10 mouse cellular contexts compared by ENCODE assay signal in the genomic region with DNA sequence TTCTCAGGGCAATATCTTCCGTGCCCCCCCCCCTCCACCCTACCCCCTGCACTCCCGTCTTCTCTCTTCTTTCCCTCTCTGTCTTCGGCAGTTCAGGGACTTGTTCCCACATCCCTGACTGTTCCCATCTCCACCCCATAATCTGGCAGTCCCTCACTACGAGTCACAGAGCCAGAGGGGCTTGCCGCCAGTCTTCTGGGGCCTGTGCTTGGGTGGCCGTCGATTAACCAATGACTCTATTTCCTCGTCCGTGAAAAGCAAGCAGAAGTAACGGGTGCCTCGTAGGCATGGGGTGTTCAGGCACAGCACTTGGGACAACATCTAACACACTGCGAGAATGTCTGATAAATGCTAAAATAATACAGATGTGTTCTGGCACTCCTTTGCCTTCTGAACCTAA.
DNase-seq lines count a peak whose midpoint lies in the region; ATAC-seq lines count a peak whose summit lies in the region.
"Had no signal": no experiment of that assay in that cellular context is flagged by ENCODE, and none has a peak within 500 bp of the region (broad histone marks: within the 10 kb centered on the region; RNA-seq: fewer than 3 reads in every experiment).

No protein-coding gene starts in this region.

- peak overlapping the region; percentile 80; the same call in 1 of the 2 replicates for H3K4me2 ChIP-seq in embryonic facial prominence, embryonic 14.5 days (ENCODE audit: low read depth, low read length)
- peak overlapping the region; percentile 87 for H3K4me2 ChIP-seq in limb, embryonic 13.5 days (replicated peaks)
- peak overlapping the region; percentile 55 for H3K4me2 ChIP-seq in heart, embryonic 12.5 days
- peak overlapping the region; percentile 76 for H3K4me2 ChIP-seq in midbrain, embryonic 16.5 days (ENCODE audit: low read length)
- H3K4me2 ChIP-seq: lung, embryonic 14.5 days had no signal

- H3K36me3 ChIP-seq in embryonic facial prominence, embryonic 14.5 days (ENCODE audit: control insufficient read depth, insufficient read depth, low read length): no peaks in the 10 kb centered on the region
- no peaks in the 10 kb centered on the region for H3K36me3 ChIP-seq in embryonic facial prominence, embryonic 10.5 days (replicated peaks)
- H3K36me3 ChIP-seq in limb, embryonic 13.5 days: no peaks in the 10 kb centered on the region
- no peaks in the 10 kb centered on the region for H3K36me3 ChIP-seq in limb, embryonic 10.5 days
- H3K36me3 ChIP-seq in heart, embryonic 12.5 days: peaks cover under 1% of the 10 kb centered on the region; the same call in 1 of the 2 replicates
- H3K36me3 ChIP-seq in midbrain, embryonic 16.5 days (ENCODE audit: control insufficient read depth, insufficient read depth, low read length): no peaks in the 10 kb centered on the region

- no peak for ATAC-seq in embryonic facial prominence, embryonic 14.5 days (ENCODE audit: low read depth)
- no peak for ATAC-seq in limb, embryonic 13.5 days (ENCODE audit: low FRiP score, low read depth)
- ATAC-seq in heart, embryonic 12.5 days (ENCODE audit: insufficient number of reproducible peaks, low FRiP score): no peak
- ATAC-seq in midbrain, embryonic 16.5 days: no peak
- ATAC-seq in activated CD4-positive, CD25-positive, alpha-beta regulatory T cell, adult 4 months: no peak

- H3K27ac ChIP-seq in embryonic facial prominence, embryonic 14.5 days (replicated peaks; ENCODE audit: low read depth, low read length): peak overlapping the region; percentile 3; the same call in 1 of the 2 replicates
- no peak overlapping the region for H3K27ac ChIP-seq in embryonic facial prominence, embryonic 10.5 days (replicated peaks)
- H3K27ac ChIP-seq in limb, embryonic 13.5 days: no peak overlapping the region
- H3K27ac ChIP-seq in limb, embryonic 10.5 days: no peak overlapping the region
- peak overlapping the region; percentile 24 for H3K27ac ChIP-seq in heart, embryonic 12.5 days (ENCODE audit: poor library complexity, severe bottlenecking)
- no peak overlapping the region for H3K27ac ChIP-seq in midbrain, embryonic 16.5 days (ENCODE audit: low read length)

- DNase-seq in embryonic facial prominence, embryonic 14.5 days (ENCODE audit: low spot score): no peak
- no peak for DNase-seq in embryonic facial prominence, embryonic 10.5 days (ENCODE audit: low spot score)
- no peak for DNase-seq in limb, embryonic 10.5 days (ENCODE audit: low spot score)
- DNase-seq in adrenal gland, adult 8-10 months: no peak
- DNase-seq: cerebellum, adult 9-11 months; lung, embryonic 14.5 days had no signal

- 62% methylated on average over 12 of the region's 12 CpGs for WGBS in embryonic facial prominence, embryonic 14.5 days
- WGBS in embryonic facial prominence, embryonic 10.5 days: 77% methylated on average over 12 of the region's 12 CpGs
- WGBS in limb, embryonic 13.5 days: 66% methylated on average over 12 of the region's 12 CpGs
- WGBS in limb, embryonic 10.5 days: 74% methylated on average over 12 of the region's 12 CpGs
- WGBS in heart, embryonic 12.5 days: 47% methylated on average over 12 of the region's 12 CpGs
- 82% methylated on average over 12 of the region's 12 CpGs for WGBS in midbrain, embryonic 16.5 days

- peaks cover 9% of the 10 kb centered on the region; the same call in 1 of the 2 replicates for H3K4me1 ChIP-seq in embryonic facial prominence, embryonic 14.5 days (ENCODE audit: control insufficient read depth, insufficient read depth, low read length)
- peaks cover 32% of the 10 kb centered on the region for H3K4me1 ChIP-seq in embryonic facial prominence, embryonic 10.5 days
- peaks cover 56% of the 10 kb centered on the region for H3K4me1 ChIP-seq in limb, embryonic 13.5 days
- H3K4me1 ChIP-seq in limb, embryonic 10.5 days: peaks cover 47% of the 10 kb centered on the region
- peaks cover 38% of the 10 kb centered on the region for H3K4me1 ChIP-seq in heart, embryonic 12.5 days (replicated peaks)
- H3K4me1 ChIP-seq in midbrain, embryonic 16.5 days (ENCODE audit: control insufficient read depth, insufficient read depth, low read length): peaks cover 33% of the 10 kb centered on the region

- H3K9ac ChIP-seq in embryonic facial prominence, embryonic 14.5 days (ENCODE audit: low read depth, low read length): no peak overlapping the region
- H3K9ac ChIP-seq in limb, embryonic 13.5 days: no peak overlapping the region
- no peak overlapping the region for H3K9ac ChIP-seq in heart, embryonic 12.5 days
- no peak overlapping the region for H3K9ac ChIP-seq in midbrain, embryonic 16.5 days (ENCODE audit: low read depth, low read length)
- H3K9ac ChIP-seq: lung, embryonic 14.5 days had no signal

- no peaks in the 10 kb centered on the region for H3K27me3 ChIP-seq in embryonic facial prominence, embryonic 14.5 days (replicated peaks; ENCODE audit: control insufficient read depth, insufficient read depth, low read length)
- H3K27me3 ChIP-seq in embryonic facial prominence, embryonic 10.5 days (replicated peaks; ENCODE audit: low read depth, poor library complexity, severe bottlenecking): peaks cover 4% of the 10 kb centered on the region; the same call in 1 of the 2 replicates
- no peaks in the 10 kb centered on the region for H3K27me3 ChIP-seq in limb, embryonic 13.5 days
- H3K27me3 ChIP-seq in limb, embryonic 10.5 days (ENCODE audit: low read depth, poor library complexity, severe bottlenecking): peaks cover 13% of the 10 kb centered on the region; the same call in 1 of the 2 replicates
- no peaks in the 10 kb centered on the region for H3K27me3 ChIP-seq in heart, embryonic 12.5 days (replicated peaks)
- H3K27me3 ChIP-seq in midbrain, embryonic 16.5 days (ENCODE audit: control insufficient read depth, insufficient read depth, low read depth, low read length): no peaks in the 10 kb centered on the region

- no peak overlapping the region for H3K4me3 ChIP-seq in embryonic facial prominence, embryonic 14.5 days (ENCODE audit: low read depth, low read length)
- H3K4me3 ChIP-seq in embryonic facial prominence, embryonic 10.5 days: no peak overlapping the region
- no peak overlapping the region for H3K4me3 ChIP-seq in limb, embryonic 13.5 days
- no peak overlapping the region for H3K4me3 ChIP-seq in limb, embryonic 10.5 days
- H3K4me3 ChIP-seq in heart, embryonic 12.5 days: peak overlapping the region; percentile 6; the same call in 1 of the 2 replicates
- H3K4me3 ChIP-seq in midbrain, embryonic 16.5 days (ENCODE audit: low read depth, low read length): no peak overlapping the region

- 0 out of 2 replicates have a peak, but pooled peaks cover under 1% of the 10 kb centered on the region for H3K9me3 ChIP-seq in embryonic facial prominence, embryonic 14.5 days (ENCODE audit: control insufficient read depth, low read length)
- no peaks in the 10 kb centered on the region for H3K9me3 ChIP-seq in embryonic facial prominence, embryonic 10.5 days
- H3K9me3 ChIP-seq in limb, embryonic 13.5 days: no peaks in the 10 kb centered on the region
- no peaks in the 10 kb centered on the region for H3K9me3 ChIP-seq in limb, embryonic 10.5 days (replicated peaks)
- H3K9me3 ChIP-seq in heart, embryonic 12.5 days (replicated peaks): peaks cover under 1% of the 10 kb centered on the region
- H3K9me3 ChIP-seq in midbrain, embryonic 16.5 days (replicated peaks; ENCODE audit: control insufficient read depth, low read length, poor library complexity, severe bottlenecking): no peaks in the 10 kb centered on the region

Comparison
In these comparisons a context has a peak if more than half of its experiments do, and no peak if none do; other contexts are left out.
1. H3K27ac ChIP-seq: peak in embryonic facial prominence, embryonic 14.5 days (single experiment) and heart, embryonic 12.5 days (single experiment); none in embryonic facial prominence, embryonic 10.5 days (single experiment), limb, embryonic 13.5 days (single experiment), limb, embryonic 10.5 days (single experiment) and midbrain, embryonic 16.5 days (single experiment).
2. Peak in every context shown above with its lines, with median percentiles within 50 percentile points of each other: H3K4me2 ChIP-seq.